Mouse (Mus musculus) retina, adult 2 months (tissue): ENCODE data around the gene Klc1.

ENCODE experiments used
- DNase-seq: peaks from one replicate; pipeline ENCODE4 v3.0.0-alpha.2; 2012; ENCODE audit warnings: low read depth, low spot score

The Klc1 gene

GRCm38 (mm10) chr12:111743419-111743818 is 15.2 kb upstream of the Klc1 start:
- no peak for DNase-seq

DNA sequence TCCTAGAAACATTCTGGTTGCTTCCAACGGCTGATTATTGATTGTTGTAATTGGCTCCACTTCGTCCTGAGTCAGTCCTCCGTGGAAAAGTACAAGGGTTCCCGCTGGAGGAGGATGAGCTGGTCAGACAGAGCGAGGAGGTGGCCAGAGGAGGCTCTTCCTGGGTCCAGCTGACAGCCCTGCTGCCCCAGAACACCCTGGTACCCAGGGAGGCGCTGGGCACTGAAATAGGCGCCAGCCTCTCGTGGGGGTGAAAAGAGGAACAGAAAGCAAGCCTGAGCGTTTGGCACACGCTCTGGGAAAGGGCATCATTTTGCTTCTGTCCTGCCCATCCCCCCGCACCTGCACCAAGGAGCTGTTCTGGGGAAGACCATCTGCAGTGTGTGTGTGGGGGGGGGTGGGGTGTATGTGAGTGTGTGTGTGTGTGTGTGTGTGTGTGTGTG is 14.6 kb upstream of the Klc1 start:
- no peak for DNase-seq

GRCm38 (mm10) chr12:111745274-111745673 is 13.4 kb upstream of the Klc1 start:
- no peak for DNase-seq

DNA sequence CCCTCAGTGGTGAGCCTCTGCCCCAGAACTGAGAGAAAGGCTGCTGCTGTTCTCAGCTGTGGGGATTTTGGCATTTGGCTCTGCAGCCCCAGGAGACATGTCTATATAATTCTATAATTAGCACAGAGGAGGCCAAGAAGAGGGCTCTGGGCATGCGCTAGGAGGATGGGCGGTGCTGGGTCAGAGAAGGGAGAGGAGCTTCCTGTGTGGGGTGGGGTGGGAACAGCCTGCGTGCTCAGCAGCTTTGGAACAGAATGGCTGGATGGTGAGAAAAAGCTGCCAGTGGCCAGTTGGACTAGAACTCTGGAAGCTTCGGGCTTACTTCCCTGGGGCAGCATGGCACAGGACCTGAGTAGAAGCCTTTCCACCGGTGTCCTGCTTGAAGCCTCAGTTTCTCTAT is 12.6 kb upstream of the Klc1 start:
- no peak for DNase-seq

DNA sequence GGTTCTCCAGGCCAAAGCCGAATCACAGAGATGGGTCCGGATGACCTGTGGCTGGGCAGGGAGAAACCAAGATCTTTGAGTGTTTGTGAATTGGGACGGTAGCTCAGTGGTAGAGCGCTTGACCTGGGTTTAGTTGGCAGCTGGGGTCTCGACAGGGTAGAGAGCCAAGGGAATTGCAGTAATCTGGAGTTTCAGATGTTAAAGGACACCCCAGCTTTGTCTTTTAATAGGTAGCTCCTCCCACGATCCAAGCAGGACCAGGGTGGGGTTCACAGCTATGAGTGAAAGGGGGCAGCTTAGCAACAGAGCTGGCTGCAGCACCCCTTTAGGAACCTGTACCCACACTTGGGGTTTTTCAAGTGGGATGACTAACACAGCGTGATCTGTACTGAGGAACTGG is 11.2 kb upstream of the Klc1 start:
- DNase-seq, result no peak

- DNase-seq, result no peak
These were observed 7.9 kb upstream of the Klc1 start for GRCm38 (mm10) chr12:111750739-111751138.

DNA sequence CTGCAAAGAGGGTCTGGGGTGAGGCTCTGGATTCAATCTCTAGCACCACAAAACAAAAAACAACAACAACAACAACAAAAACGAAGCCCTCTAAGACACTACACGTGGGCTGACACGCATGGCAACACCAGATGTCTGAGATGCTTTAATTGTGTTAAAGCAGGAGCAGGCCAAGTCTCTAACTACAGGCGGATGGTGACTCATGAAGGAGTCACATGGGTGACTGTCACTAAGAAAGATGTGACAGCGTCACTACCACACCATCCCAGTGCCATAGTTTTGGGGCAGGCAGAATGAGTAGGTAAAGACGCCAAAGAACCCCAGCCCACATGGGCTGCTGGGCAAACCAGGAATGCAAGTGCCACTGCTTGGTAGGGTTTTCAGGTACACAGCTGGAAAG is 6.2 kb upstream of the Klc1 start:
- no peak for DNase-seq

DNA sequence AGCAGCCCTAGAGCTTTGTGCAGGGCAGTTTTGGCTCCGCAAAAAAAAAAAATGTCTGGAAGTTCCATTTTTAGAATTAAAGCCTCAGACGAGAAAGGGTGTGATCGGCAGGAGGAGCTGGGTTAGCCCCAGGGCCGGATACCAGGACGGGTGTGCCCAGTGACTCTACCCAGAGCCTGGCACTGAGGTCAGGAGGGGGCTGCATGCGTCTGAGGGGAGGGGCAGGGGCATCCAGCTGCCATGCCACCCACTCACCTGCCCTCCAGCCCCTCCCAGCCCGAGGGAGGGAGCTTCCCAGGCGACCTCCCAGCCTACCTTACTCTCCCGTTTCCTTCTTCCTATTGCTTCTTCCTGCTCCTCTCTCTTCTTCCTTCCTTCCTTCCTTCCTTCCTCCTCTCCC is 5.3 kb upstream of the Klc1 start:
- no peak for DNase-seq

DNA sequence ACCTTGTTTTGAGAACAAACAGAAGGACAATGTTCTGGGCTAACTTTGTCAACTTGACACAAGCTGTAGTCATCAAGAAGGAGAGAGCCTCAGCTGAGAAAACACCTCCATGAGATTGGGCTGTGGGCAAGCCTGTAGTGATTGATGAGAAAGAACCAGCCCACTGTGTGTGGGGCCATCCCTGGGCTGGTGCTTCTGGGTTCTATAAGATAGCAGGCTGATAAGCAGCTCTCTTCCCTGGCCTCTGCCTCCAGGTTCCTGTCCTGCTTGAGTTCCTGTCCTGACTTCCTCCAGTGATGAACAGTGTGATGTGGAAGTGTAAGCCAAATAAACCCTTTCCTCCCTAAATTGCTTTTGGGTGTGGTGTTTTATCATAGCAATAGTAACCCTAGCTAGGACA is 3.9 kb upstream of the Klc1 start:
- DNase-seq, result no peak

DNA sequence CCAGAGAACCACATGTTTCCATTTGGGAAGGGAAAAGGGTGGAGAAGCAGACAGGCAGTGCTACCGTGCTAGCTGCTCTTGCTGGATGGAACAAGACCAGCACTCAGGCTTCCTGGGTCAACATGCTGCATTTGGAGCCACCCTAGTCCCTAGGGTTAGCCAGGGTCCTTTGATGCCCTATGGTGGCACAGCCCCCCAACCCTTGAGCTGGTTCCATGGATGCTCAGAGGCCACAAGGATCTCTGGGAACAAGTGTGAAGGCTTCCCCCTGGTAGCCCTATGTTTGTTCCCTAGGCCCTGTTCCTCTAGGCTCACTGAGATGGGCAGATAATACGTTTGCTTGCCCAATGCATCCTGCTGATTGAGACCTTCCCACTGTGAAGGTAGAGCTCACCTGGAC is 3.4 kb upstream of the Klc1 start:
- DNase-seq, result no peak

GRCm38 (mm10) chr12:111756082-111756697 is 2.5 kb upstream of the Klc1 start:
- DNase-seq, result no peak

- no peak for DNase-seq
These were observed 2.0 kb upstream of the Klc1 start for GRCm38 (mm10) chr12:111756698-111757082.

DNA sequence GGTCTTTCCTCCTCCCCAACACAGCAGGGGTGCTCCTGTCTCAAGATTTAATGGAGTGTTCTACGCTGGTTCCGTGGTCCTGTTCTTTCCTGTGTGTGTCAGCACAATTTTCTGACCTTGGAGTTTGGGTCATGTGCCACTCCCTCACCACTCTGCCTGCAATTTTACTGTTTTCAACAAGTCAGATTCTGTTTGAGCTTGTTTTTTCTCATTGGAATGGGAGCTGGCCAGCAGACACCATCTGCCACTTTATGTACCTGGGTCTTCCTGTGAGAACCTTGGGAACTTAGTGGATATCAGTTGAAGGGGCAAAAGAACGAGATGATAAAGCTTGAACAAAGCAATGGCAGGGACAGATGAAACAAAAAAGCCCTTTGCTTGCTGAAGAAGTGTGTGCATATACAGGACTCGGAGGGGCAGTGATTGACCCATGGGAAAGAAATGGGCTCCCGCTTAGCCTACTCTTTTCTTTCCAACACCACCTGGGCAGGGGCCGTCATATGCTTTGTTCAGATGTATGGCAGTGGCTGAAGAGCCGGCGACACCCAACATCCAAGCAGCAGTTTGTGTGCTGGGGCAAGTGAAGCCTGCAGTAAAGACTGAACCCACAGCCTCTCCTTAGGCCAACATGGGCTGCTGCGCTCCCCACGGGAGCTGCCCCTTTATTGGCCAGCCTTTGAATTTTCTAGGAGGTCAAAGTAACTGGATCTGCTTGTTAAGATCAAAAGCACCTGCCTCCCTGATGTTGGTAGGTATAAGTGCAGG is 906 bp upstream of the Klc1 start:
- no peak for DNase-seq

- no peak for DNase-seq
These were observed 770 bp downstream of the Klc1 start for GRCm38 (mm10) chr12:111759176-111760061.

- DNase-seq, result no peak
These were observed 1.8 kb downstream of the Klc1 start for GRCm38 (mm10) chr12:111760306-111760908.

GRCm38 (mm10) chr12:111762620-111763280 is 4.1 kb downstream of the Klc1 start:
- DNase-seq, result no peak

DNA sequence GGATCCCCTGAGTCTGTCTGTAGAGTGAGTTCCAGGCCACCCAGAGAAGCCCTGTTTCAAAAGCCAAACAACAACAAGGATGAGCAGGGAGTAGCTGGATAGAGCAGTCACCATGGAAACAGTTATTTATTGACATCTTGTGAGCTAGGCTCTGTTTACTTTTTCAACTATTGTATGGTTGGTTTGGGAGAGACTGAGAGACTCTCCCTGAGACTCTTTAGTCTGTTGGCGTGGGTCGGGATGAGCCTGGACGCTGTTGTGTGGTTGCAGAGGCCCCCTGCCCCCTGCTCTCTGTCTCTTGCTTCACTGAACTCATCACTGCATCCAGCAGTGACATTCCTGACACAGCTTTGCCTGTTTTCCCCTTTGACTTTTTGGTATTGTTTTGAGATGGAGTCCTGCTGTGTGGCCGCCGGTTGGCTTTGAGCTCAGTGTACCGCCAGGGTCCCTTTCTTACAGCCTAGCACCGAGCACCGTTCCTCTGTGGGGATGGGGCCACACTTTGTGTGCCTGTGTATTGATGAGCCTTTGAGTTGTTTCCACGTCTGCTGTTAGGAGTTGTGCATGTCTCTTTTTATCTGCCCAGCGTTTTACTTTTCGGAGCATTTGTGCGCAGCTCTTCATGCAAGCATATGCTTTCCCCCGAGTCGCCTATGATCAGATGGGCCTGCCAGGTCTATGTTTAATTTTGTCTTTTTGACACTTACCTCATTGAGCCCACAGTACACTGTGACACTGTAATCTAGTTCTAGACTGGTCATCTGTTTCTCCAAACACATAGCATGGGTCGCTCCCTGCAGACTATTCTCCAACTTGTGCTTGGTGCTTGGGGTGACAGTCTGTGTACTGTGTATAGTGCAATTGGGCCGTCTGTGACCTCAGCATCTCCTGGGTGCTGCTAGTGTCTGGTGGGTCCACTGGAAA is 7.9 kb downstream of the Klc1 start:
- no peak for DNase-seq

DNA sequence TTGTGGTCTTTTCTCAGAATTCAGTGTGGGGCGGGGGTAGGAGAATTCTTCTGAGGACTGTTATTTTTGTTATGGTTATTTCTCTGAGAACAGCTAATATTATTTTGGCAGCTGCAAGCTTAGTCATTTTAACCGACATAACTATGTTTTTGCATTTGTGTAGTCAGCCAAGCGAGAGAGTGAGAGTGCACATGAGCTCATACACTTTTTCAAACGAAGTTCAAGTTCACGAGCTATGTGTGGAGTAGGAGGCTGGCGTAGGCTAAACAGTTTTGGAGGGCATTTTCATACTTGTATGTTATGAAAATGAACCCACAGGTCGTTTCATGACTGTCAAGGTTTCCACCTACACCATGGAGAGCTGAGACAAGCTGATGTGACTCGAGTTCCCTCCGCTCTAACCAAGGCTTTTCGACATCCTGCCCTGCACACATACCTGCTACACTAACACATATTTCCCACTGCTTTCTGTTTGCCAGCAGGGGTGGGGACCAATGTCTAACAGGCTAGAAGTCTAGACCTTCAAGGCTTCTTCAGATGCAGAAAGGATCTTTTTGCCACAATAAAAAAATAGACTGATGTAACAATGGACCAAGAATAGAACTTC is 9.8 kb downstream of the Klc1 start:
- DNase-seq, result no peak

GRCm38 (mm10) chr12:111769306-111769705 is 10.7 kb downstream of the Klc1 start:
- DNase-seq, result no peak
